Mouse (Mus musculus): ENCODE measurements around the gene Cd3e.
A peak's percentile ranks its signal among the peaks of the same experiment; 100 is the strongest.
"Not testable (repeated sequence)": the region's sequence is repeated elsewhere in the genome, so short reads cannot be mapped to it uniquely, and the experiment has no call there.

Gene Cd3e

DNA sequence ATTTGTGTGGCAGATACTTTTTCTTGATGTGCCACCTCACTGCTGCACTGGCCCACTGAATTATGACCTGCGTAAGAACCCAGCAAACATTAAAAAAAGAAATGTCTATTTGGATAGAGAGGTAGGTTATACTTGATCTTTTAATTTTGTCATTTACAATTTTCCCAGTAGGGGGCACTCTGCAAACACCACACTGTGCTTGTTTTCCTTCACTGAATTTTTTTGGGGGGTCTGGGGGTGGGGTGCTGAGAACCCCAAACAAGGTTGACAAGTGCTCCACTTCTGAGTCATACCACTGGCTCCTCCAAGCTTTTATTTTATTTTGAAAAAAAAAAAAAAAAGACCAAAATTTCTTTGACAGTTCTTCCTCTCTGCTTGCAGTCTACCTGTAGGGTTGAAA lies 40.0 kb downstream of the Cd3e start:
- no peak for DNase-seq

DNA sequence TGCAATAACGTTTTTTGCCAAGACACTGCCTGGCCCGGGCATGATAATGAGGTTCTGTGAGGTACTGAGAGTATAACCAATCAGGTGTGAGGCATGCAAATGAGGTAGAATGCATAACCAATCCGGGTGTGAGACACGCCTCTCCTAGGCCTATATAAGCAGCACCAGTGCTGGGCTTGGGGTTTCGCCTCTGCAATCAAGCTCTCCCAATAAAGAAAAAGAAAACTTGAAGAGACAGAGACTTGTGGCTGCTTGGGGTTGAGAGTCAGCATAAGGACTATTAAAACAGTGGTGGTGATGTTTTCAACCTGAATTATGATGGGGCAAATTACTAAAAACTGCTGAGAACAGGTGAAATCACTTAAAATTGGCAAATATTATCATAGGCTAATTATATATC lies 41.7 kb downstream of the Cd3e start:
- DNase-seq = not testable (repeated sequence)

DNA sequence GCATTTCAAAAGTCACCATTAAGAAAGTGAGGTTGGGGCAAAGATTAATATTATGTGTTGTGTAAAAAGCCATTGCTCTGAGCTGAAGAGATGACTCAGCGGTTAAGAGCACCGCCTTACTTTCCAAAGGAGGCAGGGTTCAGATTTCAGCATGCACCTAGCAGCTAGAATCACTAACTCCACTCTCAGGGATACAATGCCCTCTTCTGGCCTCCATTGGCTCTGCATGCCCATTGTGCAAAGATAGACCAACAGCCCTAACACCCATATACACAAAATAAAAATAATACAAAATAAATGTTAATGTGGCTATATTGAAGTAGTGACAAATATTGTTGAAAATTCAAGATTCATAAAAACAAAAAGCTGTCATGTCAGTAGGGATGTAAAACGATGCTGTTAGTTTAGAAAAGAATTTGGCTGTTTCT lies 42.6 kb downstream of the Cd3e start:
- peak; percentile 80 to 82 for DNase-seq

DNA sequence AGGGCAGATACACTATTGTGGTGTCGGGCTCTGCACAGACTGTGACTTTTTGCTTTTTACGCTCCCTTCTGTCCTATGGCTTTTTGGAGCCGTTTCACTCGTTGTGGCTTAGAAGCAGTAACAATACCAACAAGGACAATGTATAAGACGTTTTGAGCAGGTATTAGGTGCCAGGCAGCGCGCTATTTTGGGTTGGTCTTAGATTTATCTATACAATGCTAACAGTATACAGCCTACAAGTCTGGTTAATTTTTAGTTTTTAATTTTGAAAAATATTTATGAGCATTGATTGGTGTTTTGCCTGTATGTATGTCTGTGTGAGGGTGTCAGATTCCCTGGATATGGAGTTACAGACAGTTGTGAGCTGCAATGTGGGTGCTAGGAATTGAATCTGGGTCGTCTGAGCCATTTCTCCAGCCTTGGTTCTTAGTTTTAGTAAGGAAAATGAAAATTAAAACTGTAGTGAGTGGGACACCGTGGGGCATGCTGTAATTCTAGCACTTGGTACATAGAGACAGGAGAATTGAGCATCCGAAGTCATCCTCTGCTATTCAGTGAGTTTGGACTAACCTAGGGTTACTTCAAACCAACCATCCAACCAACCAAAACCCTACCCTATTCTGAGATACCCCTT lies 43.5 kb downstream of the Cd3e start:
- DNase-seq = no peak

DNA sequence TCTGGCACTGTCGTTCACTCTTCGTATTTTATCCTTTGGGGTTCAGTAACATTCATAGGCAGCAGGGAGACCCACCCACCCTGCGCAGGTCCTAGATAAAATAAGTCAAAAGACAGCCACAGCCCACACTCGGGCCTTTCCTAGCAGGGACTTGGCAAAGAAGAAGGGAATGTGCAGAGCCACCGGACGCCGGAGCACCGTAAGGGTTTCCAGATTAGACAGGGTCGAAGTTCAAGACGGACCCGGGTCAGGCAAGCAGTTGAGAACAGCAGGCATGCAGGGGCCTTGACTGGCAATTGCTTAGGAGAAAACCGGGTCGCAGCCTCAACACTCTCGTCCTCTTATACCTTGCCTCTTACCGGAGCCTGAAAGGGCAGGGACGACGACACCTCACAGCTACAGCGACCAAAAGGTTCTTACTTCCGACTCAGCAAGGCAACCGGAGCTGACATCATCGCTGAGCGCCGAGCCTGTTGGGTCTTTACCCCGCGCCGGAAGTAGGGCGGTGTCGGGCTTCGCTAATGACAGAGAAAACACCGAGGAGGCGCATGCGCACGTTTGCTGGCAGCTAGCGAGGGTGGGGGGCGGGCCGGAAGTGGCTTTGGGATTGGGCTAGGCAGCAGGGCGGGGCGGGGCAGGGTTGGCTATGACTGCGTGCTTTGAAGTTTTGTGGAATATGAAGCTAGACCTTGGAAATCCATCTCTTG lies 44.1 kb downstream of the Cd3e start, which contains the start of gene Ube4a:
Ube4a (minus strand) TSS at position 475 of the 707 bp plus-strand sequence.
- DNase-seq = peak; percentile 100

DNA sequence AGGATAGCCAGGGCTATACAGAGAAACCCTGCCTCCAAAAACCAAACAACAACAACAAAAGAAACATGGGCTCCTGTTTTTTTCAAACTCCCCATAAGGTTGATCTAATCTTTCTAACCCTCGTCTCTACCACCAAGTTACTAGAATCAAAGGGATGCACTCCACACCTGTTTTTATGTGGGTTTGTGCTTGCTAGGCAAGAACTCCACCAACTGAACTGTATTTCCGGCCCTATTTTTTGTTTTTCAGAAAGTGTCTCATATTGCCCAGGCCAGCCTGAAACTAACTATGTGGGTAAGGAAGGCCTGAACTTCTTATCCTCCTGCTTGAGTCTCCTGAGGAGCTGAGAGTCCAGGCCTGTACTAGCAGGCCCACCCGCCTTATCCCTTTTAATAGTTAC lies 55.0 kb downstream of the Cd3e start:
- DNase-seq = no peak

All from B cell, adult 2 months (primary cell).